Mouse (Mus musculus) large intestine, adult 2 months (tissue): ENCODE results near the gene Zdhhc23. TPM values are rescaled to one million over a fixed set of nuclear protein-coding genes. Genes with fewer than 3 reads are reported as not detected.
A peak's percentile ranks its signal among the peaks of the same experiment; 100 is the strongest.

ENCODE experiments used
- DNase-seq: peaks from one replicate; pipeline ENCODE4 v3.0.0-alpha.2; 2012; ENCODE audit warnings: low read depth, low spot score
- WGBS: fragments of 180-500 bp; shearing (Covaris S2); methylation state at CpG from one replicate; pipeline ENCODE4 v1.1.7; 2018; 5-methylcytosine and 5-hydroxymethylcytosine counted together
- polyA plus RNA-seq: library from polyadenylated mRNA; depleted of rRNA; stranded (reverse); fragments of >200 nt; gene quantifications from 2 replicates; pipeline ENCODE4 v1.2.3, GENCODE M21; 2012

Zdhhc23 gene
- polyA plus RNA-seq, 1 experiment = 3.0 TPM

DNA sequence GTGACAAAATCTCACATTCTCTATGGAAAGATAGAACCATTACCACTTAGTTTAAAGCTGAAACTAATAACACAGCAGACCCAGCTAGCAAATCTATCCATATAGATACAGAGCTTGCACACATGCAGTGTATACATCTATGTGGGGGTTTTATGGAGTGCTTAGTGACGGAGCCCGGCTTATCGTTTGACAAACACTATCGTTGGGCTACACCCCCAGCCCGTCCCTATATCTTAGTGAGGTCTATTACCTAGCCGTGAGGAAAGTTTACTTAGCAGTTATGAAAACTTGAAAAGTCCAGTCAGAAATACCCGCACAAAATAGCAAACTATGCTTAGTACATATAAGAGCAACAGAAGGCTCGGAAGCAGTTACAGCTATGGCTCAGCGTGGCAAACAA is 7.8 kb downstream of the Zdhhc23 start:
- WGBS = 56% methylated on average over 9 of the region's 9 CpGs
- no peak for DNase-seq

DNA sequence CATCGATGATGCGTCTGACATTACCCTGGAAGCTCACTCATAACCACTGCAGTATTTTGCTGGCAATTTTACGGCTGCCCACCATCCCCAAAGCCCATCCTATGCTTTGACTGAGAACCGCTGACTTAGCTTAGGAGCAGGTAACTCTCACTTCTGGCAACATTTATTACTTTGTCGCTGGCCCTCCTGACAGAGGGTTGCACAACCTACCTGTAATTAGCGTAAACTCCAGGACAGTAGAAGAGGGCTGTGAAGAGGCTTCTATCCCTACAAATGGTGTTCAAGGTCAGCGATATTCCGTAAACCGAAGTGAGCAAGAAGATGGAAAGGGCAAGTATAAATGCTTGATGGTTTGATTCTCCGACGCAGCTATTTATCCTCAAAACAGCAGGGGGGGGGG is 8.4 kb downstream of the Zdhhc23 start:
- no peak for DNase-seq
- 78% methylated on average over 11 of the region's 11 CpGs for WGBS

DNA sequence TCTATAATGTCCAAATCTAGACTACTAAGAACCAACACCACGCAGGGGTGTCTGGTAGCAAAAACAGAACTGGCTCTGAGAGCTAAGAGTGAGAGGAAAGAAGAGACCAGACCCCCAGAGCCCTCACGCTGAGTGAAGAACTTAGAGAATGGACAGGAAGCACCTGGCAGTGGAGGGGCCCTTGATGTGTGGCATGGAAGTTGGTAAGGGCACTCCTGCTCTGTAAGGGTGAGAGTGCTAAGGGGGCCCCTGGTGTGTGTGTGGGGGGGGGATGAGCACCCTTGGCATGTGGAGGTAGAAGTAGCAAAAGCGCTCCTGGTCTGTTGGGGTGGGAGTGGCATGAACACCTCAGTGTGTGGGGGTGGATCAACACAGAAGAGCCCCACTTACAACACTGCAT is 9.2 kb downstream of the Zdhhc23 start:
- WGBS = 87% methylated on average over 3 of the region's 3 CpGs
- DNase-seq = no peak

DNA sequence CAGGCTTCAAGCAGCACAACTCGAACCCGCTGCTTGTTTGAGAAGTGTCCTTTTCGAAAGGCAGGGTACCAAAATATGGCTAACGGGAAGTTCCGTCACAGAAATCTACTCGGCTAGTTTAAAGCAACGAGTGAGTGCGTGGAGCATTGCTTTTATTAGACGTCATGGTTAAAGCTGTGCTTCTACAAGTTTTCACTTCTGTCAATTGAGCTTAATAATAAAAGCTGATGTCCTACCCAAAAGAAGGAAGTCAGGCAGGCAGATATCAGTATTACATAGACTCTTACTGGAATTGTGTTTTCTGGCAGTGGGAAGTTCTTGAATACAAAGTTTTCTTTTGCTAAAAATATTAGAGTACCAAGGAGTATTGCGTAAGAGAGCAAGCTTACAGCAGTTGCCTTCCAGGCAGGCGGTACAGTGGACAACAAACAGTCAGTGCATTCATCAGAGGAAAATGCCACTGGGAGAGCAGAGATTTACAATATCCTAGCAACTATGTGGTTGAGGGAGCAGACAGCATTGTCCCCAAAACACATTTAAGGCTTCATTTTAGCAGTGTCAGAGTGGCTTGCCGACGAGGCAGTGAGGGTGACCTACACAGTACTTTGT is 13.7 kb downstream of the Zdhhc23 start:
- DNase-seq = no peak

DNA sequence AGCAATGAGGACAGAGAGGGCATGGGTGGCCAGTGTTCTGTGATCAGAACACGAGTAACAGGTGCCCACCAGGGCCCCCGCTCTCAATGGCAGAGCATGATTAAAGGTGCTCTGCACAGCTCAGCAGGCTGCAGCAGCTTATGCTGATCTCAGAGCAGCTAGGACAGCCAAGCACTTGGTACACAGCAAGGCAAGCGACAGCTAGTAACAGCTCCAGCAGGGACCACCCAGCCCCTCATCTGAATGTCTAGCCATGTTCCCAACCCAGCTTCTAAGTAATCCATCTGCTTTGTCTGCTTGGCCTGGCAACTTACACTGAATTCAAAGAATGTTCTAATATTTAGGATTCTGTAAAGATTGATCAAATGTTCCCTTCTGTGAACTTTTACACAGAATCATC is 15.8 kb downstream of the Zdhhc23 start:
- 87% methylated on average over 3 of the region's 3 CpGs for WGBS
- DNase-seq = no peak

More for the DNA sequence above, 13.7 kb downstream of the Zdhhc23 start:
- WGBS = 86% methylated on average over 13 of the region's 13 CpGs

DNA sequence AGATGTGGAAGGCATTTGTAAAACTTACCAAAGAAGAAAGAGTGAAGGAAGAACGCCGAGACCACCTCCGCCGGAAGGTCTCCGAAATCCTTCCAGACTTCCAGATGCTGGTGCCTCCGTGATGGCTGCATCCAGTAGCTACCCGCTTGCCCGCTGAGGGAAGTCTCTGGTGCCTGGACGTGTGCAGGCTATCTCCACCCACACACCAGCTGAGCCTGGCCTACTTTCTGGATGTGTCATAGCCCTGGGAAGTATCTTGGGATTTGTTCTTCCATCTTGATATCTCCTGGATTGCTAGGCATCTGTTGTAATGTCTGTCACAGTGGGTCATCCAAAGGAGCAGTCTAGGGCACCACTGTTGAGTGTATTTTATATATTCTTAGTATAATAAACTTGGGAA is 16.3 kb downstream of the Zdhhc23 start:
- 96% methylated on average over 9 of the region's 9 CpGs for WGBS
- DNase-seq = no peak

DNA sequence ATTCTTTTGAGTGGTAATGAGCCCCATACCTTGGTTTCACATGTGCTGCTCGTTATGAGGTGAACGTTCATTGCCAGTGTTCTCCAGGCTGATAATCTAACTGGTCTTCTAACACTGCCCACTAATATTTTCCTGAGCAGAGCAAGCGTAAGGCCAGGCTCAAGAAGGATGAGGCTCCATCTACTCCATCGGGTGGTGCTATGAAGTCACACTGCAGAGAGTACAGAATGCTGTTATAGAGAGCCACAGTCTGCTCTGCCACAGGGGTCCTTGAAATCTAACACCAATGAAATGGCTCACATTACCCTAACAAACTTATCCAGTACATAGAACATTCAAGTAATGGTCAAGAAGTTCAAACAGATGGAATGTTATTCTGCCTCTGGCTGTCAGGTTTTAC is 21.6 kb downstream of the Zdhhc23 start:
- 91% methylated on average over 4 of the region's 4 CpGs for WGBS

DNA sequence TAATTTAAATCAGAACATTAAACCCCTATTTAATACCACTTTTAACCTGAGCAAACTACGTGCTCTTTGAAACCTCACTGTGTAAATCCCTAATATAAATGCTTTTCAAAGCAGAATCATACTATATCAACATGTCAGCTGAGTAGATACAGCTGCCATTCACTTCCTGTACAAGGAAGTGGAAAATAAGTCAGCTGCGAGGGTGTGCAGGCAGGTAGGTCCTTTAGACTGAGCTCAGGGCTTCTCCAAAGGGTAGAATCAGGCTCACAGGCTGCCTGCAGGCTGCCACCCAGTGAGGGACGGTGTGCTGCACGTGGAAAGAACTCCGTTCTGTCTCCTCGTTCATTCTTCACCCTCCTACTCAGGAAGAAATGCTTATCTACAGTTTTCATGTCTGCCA is 24.7 kb downstream of the Zdhhc23 start:
- 66% methylated on average over 6 of the region's 6 CpGs for WGBS
- DNase-seq = no peak

More for the DNA sequence above, 21.6 kb downstream of the Zdhhc23 start:
- no peak for DNase-seq

DNA sequence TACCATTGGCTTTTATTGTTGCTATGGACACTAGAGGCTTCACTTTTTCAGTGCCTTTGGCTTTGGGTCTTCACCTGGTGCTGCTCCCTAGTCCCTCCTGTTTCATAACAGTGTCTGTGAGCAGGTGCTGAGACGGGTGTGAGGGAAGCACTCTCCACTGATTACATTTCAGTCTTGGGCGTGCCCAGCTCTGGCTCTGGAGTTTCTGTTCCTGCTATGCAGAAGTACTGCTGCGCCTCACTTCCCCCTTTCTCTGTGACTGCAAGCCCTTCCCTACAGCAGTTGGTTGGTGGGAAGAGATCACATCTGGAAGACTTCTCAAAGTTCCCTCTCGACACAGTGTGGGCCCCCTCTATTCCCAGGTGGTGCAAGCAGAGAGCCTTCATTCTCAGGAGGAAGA is 28.0 kb downstream of the Zdhhc23 start:
- WGBS = 17% methylated on average over 4 of the region's 4 CpGs
- DNase-seq = peak; percentile 10

DNA sequence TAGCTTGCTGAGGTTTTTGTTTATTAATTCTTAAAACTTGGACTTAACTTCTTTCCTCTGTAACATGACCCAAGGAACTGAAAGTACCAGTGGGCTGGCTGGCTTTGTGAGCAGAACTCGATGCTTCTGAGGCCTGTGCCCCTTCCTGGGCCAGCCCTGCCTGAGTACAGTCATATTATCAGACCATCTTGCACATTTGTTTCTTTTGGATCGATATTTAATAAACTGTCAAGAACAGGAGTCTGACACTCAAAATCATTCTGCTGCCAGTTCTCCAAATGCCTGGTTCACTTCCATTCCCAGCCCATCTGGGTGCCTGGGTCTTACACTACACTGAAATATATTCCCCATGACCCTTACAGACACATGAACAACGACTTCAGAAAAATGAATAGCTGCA is 33.7 kb downstream of the Zdhhc23 start:
- DNase-seq = no peak
- 65% methylated on average over 3 of the region's 3 CpGs for WGBS

DNA sequence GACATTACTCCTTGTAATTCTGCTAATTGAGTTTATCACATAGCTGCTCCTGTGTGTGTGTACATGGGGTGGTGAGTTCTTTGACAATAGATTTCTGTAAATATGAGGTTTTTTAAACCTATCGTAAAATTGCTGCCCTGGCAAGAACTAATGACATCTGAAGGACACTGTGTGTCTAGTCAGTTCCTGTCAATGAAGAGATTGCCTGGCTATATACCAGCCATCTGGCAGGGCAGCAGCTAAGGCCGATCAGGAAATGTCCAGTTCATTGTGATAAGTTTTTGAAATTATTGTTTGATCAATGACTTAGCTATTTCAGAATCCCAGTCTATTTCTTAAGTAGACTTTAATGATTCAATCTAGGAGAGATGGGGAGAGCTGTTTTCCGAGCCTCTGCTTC is 34.2 kb downstream of the Zdhhc23 start:
- 66% methylated on average over 3 of the region's 3 CpGs for WGBS
- DNase-seq = no peak

DNA sequence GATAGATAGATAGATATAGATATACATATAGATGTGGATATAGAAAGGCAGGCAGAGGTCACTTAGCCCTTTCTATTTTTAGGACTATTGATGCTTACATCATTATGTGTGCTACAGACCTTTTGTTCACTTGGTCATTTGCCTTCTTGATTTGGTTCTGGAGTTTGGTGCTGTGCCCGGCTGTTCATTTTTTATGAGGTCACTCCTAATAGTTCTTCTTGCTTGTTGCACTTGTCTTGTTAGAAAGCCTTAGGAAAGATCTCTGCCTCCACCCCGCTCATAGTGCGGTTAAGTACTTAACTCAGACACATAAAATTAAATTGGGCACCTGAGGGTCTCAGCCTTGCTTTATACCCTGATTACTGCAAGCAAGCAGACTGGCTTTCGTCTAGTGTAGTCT is 38.7 kb downstream of the Zdhhc23 start:
- DNase-seq = no peak
- 92% methylated on average over 4 of the region's 4 CpGs for WGBS

DNA sequence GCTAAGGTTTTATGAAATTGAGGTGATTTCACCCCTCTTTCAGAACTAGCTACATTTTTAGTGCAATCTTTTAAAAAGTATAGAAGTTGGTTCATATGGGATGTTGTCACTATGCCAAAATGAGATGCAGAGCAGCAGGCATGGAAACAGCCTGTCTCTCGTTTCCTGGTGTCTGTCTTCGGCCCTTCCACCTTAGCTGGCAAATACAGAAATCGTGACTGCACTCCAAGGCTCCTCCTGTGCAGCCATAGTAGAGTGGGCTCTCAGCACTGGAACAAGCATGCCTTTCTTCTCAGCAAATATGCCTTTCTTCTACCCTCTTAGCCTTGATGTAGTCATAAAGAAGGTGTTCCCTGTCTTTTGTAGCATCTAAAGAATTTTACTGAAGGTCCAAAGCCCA is 43.7 kb downstream of the Zdhhc23 start:
- WGBS = 80% methylated on average over 3 of the region's 3 CpGs
- DNase-seq = no peak

DNA sequence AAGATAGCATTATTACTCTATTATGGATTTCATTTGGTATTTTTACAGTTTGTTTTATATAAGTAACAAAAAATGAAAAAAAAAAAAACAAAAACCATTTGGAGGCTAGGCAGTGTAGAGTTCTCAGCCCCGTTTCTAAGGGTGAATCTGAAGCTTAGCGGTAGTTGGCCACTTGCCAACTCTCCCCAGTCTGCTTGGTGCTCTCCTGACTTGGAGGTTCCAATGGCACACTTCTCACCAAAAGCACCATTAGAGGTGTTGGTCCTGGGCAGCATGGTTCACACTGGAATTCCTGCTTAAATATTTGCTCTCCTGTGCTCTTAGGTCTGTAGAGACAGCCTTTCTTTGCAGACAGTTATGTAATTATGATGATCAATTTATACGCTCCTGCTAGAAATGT is 44.2 kb downstream of the Zdhhc23 start:
- WGBS = 57% methylated on average over 3 of the region's 3 CpGs
- no peak for DNase-seq

DNA sequence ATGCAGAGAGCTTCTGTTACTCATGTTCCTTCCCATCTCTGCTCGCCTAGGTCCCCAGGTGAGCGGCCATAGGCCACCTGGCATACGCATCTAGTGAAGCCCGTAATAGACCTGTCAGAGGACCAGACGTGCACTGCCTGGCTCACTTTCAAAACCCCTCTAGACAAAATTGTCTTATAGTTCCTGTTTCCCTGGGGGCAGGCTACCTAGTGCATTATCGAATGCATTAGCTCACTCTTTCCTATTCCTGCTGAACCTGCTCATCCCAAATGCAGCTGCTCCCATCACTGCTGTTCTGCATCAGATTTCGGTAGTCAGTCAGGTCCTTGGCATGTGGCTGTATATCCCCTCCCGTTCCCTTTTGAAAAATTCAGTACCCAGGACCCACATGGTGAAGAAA is 44.7 kb downstream of the Zdhhc23 start:
- DNase-seq = no peak

DNA sequence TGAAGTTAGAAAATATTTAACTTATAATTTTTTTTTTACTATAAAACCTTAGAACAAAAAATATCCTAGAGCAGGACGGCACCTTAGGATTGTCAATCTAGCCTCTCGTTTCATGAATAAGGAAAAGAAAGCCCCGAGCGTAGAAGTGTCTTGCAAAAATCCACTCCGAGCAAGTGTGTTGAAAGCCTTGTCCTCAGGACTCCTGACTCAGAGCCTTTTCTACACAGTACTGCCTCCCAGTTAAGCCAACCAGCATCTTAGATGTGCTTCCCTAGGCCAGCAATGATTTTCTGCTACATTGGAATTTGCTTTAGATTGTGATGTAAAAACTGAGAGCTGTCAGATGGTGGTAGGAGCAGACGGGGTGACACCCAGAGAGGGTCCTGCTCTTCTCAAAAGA is 46.5 kb downstream of the Zdhhc23 start:
- WGBS = 93% methylated on average over 6 of the region's 6 CpGs
- DNase-seq = no peak

More for the DNA sequence above, 44.7 kb downstream of the Zdhhc23 start:
- WGBS = 95% methylated on average over 8 of the region's 8 CpGs

DNA sequence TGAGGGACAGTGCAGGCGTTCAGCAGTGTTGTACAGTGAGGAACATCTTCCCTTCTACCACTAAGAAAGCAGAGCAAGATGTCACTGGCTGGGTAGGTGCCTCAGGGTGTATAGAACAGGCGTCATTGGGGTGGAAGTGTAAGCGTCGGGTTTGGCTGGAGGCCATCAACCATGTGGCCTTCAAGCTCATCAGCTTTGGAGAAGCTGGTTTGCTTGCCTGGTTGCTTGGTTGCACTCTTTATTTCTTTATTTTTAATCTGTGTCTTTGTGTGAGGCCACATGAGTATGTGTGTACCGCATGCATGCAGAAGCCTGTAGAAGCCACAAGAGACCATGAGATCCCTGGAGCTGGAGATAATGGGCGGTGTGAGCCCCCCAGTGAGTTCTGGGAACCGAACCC is 47.3 kb downstream of the Zdhhc23 start:
- 82% methylated on average over 7 of the region's 7 CpGs for WGBS

DNA sequence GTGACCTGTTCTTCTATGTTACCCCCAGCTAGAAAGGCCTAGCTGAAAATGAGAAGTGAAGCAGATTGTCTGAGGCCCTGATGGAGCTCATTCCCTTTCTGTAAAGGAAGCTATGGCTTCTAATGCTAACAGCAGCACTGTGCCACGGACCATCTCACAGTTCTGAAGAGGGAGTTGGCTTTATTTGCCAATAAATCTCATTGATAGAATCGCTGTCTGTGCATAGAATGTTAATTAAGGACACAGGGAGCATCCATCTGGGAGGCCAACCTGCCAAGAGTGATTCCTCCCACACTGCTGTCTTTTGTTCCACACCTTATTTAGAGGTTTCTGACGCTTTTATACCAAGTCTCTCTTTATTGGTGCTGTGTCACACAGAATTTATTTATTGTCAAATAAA is 48.1 kb downstream of the Zdhhc23 start:
- 74% methylated on average over 3 of the region's 3 CpGs for WGBS
- DNase-seq = no peak

More for the DNA sequence above, 47.3 kb downstream of the Zdhhc23 start:
- DNase-seq = no peak

DNA sequence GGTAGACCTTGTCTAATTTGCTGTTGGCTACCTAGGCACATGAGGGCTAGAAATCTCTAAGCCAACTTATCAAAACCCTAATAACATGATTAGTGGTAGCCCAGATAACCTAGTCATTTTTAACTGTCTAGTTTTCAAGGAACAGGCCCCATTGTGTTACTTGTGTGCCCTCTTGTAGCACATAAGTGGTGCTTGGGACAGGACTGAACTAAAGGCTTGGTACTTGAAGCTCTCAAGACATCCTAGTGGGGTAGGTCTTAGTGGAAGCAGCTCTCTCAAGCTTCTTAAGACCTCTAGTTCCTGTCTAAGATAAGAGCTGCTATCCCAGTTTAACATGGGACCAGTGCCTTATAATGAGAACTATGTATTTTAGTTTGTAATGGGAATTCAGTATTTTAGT is 49.0 kb downstream of the Zdhhc23 start:
- DNase-seq = no peak

DNA sequence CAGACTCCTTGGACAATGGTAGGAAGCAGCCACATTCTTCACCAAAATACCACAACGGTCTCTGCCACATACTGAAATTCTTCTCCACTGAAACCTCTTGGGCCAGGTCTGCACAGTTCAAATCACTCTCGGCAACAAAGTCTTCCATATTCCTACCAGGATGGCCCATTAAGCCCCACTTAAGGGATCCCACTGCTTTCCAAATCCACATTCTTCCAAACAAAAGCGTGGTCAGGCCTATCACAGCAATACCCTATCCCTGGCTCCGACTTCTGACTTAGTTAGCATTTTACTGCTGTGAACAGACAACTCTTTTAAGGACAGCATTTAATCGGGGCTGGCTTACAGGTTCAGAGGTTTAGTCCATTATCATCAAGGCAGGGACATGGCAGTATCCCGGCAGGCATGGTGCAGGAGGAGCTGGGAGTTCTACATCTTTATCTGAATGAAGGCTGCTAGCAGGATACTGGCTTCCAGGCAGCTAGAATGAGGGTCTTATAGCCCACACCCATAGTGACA is 53.2 kb downstream of the Zdhhc23 start, which contains the start of gene Qtrt2:
Gene Qtrt2 (minus strand): TSS at position 469 of the 519 bp plus-strand sequence.
- 79% methylated on average over 6 of the region's 6 CpGs for WGBS
- DNase-seq = no peak

DNA sequence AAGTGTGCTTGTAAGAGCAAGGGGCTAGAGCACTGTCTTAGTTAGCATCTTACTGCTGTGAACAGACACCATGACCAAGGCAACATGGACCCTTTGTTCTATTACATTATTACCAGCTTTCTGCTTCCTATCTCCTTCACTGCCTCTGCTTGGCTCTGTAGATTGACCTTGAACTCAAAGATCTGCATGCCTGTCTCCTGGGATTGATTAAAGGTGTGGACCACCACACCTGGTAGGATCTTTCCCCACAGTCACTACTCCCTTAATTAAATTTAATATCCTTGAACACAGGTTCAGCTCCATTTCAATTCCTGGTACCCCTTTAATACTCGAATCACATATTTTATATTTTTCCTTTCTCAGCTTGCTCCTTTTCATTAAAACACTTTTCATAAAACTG is 53.7 kb downstream of the Zdhhc23 start:
- 94% methylated on average over 1 of the region's 1 CpGs for WGBS
- no peak for DNase-seq

DNA sequence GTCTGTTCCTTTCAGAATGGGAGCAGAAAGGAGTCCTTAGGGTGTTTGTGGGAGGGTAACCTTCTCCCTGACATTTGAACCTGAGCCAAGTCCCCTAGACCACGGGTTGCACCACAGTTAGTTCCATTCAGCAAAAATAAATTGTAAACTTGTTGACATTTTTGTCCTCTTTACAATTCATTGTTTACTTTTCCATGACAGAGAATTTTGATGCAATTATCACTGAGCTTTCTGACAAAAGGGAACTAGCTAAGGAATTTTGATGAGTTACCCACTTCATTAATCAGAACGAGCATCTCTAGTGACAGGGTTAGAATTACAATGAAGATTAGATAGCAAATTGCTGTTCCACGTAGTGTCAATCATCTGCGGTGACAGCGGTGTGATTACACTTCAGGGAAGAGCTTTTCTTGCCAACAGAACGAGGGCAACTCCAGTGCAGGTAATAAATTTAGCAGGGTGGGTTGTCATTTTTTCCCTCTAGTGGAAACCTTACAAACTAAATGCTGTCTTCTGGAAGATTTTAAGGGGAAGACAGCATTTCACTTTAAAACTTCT is 54.5 kb downstream of the Zdhhc23 start:
- WGBS = 56% methylated on average over 6 of the region's 6 CpGs
- DNase-seq = no peak
